Mouse (Mus musculus): ENCODE measurements around the gene Slc25a47.

- TF ChIP-seq POLR2A (IDR thresholded peaks at IDR 0.05; ENCODE audit: borderline replicate concordance, low read depth, low read length) (no peak), CTCF (IDR thresholded peaks at IDR 0.05; ENCODE audit: low read depth, low read length) (no peak)
Observed at GRCm38 (mm10) chr12:108794078-108794711, 41.7 kb upstream of the Slc25a47 start.

Data from bone marrow macrophage, adult 2 months (primary cell).